ENCODE assay signal across 24 mouse cellular contexts in the genomic region with DNA sequence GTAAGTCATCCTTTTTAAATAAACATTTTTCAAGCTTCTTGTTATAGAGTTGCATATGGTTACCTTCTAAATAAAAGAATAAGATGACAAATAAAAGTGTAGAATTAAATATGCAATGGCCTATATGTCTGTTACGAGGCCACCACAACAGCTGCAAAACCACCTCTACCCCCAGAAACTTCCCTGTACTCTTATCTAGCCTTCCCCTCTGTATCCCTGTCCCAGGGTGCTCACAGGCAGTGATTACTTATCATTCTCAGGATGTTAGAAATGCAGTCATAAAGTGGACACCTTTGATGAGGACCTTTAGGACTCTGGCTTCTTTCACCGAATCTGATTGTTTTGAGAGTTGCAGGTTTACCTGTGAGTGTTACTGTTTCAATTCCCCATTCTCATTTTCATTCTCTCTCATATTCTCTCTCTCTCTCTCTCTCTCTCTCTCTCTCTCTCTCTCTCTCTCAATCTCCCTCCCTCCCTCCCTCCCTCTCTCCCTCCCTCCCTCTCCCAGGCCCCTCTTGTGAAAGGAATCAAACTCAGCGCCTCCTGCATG. TPM values are rescaled to one million over a fixed set of nuclear protein-coding genes. Genes with fewer than 3 reads are reported as not detected.
DNase-seq lines count a peak whose midpoint lies in the region; ATAC-seq and TF ChIP-seq lines count a peak whose summit lies in the region.
"Had no signal": no experiment of that assay in that cellular context is flagged by ENCODE, and none has a peak within 500 bp of the region (broad histone marks: within the 10 kb centered on the region; RNA-seq: fewer than 3 reads in every experiment).

No protein-coding gene starts in this region.

- H3K27ac ChIP-seq in CH12.LX (ENCODE audit: insufficient read depth, low read depth) = peak overlapping the region; percentile 76
- H3K27ac ChIP-seq: embryonic facial prominence, embryonic 13.5 days; embryonic facial prominence, embryonic 15.5 days; forebrain, embryonic 10.5 days; forebrain, embryonic 12.5 days had no signal

- DNase-seq in layer of hippocampus, adult 11-12 months (ENCODE audit: low spot score) = peak; percentile 1
- no peak for DNase-seq in layer of hippocampus, postnatal 25 days (ENCODE audit: extremely low spot score in 1 of 2, low spot score in 1 of 2)
- DNase-seq in A20 (ENCODE audit: low read depth, low spot score) (peak; percentile 52), CH12.LX (ENCODE audit: extremely low read depth) (peak; percentile 39), Patski (ENCODE audit: low read depth, low spot score) (no peak)
- no peak for DNase-seq in adrenal gland, postnatal 36 days
- DNase-seq in left cerebral cortex, adult 11 months (ENCODE audit: low spot score) = no peak
- DNase-seq: adrenal gland, adult 8-10 months; adrenal gland, postnatal 14 days; B cell, adult 2 months; cerebellum, adult 11 months; cerebellum, adult 18-20 months; cerebellum, postnatal 14 days; cerebellum, postnatal 36 days; embryo, embryonic 11 days had no signal

- H3K79me2 ChIP-seq in CH12.LX (replicated peaks; ENCODE audit: control insufficient read depth, extremely low read depth, insufficient read depth, poor library complexity, severe bottlenecking) = peaks cover 29% of the 10 kb centered on the region

- CTCF ChIA-PET in Patski (lab: Charles Lee) = interaction anchor here (3.0 kb wide), 1 partner anchor 12 kb away, joined by 27 read pairs; no protein-coding TSS in a partner anchor

- in situ Hi-C loops in CH12.LX (cut with MboI; ENCODE audit: low pct_ligation_motif_present, low pct_unique_long_range_greater_than_20kb, low sequenced_read_pairs) = no loop called here
- in situ Hi-C loops in Patski (cut with MboI; ENCODE audit: low pct_unique_long_range_greater_than_20kb) = loop anchor here (10.0 kb wide), 1 partner anchor 128 kb away; no protein-coding TSS in a partner anchor

- H3K4me2 ChIP-seq in CH12.LX (ENCODE audit: insufficient read depth, low read depth, poor library complexity, severe bottlenecking) = peak overlapping the region; percentile 98
- H3K4me2 ChIP-seq: embryonic facial prominence, embryonic 13.5 days; embryonic facial prominence, embryonic 15.5 days; forebrain, embryonic 12.5 days had no signal

- ATAC-seq in Patski = no peak
- ATAC-seq: activated CD4-positive, CD25-positive, alpha-beta regulatory T cell, adult 4 months; CD4-positive, CD25-positive, alpha-beta regulatory T cell, adult 4 months; forebrain, embryonic 14.5 days; forebrain, embryonic 16.5 days had no signal

- H3K36me3 ChIP-seq in CH12.LX (replicated peaks in 1 of 2; ENCODE audit: control insufficient read depth in 1 of 2, insufficient read depth in 1 of 2, low read length in 1 of 2) = peaks cover 45 to 49% of the 10 kb centered on the region in 2 experiments
- H3K36me3 ChIP-seq: embryonic facial prominence, embryonic 13.5 days; embryonic facial prominence, embryonic 15.5 days had no signal

- dilution Hi-C loops in CH12.LX (cut with MboI; ENCODE audit: extremely low pct_ligation_motif_present, extremely low pct_unique_long_range_greater_than_20kb, low sequenced_read_pairs) = no loop called here

- peak overlapping the region; percentile 97; the same call in 1 of the 2 replicates for H3K9ac ChIP-seq in CH12.LX (ENCODE audit: insufficient read depth, low read depth)
- H3K9ac ChIP-seq: embryonic facial prominence, embryonic 13.5 days; embryonic facial prominence, embryonic 15.5 days; forebrain, embryonic 12.5 days had no signal

- peak overlapping the region in 2 of 3 experiments; percentile 41 to 58 for H3K4me3 ChIP-seq in CH12.LX (replicated peaks in 1 of 3; ENCODE audit: low read depth in 2 of 3, low read length in 2 of 3, poor library complexity in 1 of 3)
- H3K4me3 ChIP-seq: embryonic facial prominence, embryonic 13.5 days; embryonic facial prominence, embryonic 15.5 days; erythroblast, embryonic 14.5 days; forebrain, embryonic 10.5 days; forebrain, embryonic 12.5 days had no signal

- no peak for TF ChIP-seq RAD21 in CH12.LX (IDR thresholded peaks at IDR 0.05; ENCODE audit: low read depth, low read length)

- no peaks in the 10 kb centered on the region for H3K9me3 ChIP-seq in CH12.LX (replicated peaks; ENCODE audit: low read length)
- H3K9me3 ChIP-seq: embryonic facial prominence, embryonic 13.5 days; embryonic facial prominence, embryonic 15.5 days; forebrain, embryonic 10.5 days; forebrain, embryonic 12.5 days had no signal

- peak; percentile 55; the same call in 1 of the 2 replicates for TF ChIP-seq EP300 in CH12.LX (IDR thresholded peaks at IDR 0.05; ENCODE audit: low read length)

- no peak; the same call in 1 of the 2 replicates for TF ChIP-seq POLR2A in CH12.LX (IDR thresholded peaks at IDR 0.05; ENCODE audit: low read depth, low read length)

- TF ChIP-seq CTCF in CH12.LX (conservative IDR thresholded peaks at IDR 0.05 in 1 of 2, IDR thresholded peaks at IDR 0.05 in 1 of 2; ENCODE audit: low read depth in 2 of 2, low read length in 2 of 2) = no peak
- TF ChIP-seq CTCF in Patski (IDR thresholded peaks at IDR 0.05) = peak; percentile 2

- peaks cover 20 to 41% of the 10 kb centered on the region in 2 experiments for H3K4me1 ChIP-seq in CH12.LX (ENCODE audit: control insufficient read depth in 1 of 2, insufficient read depth in 2 of 2)
- H3K4me1 ChIP-seq: embryonic facial prominence, embryonic 13.5 days; embryonic facial prominence, embryonic 15.5 days had no signal

- POLR2A ChIA-PET in Patski (lab: Charles Lee) = no interaction called here

- H3K27me3 ChIP-seq in CH12.LX (replicated peaks) (no peaks in the 10 kb centered on the region), Patski (no peaks in the 10 kb centered on the region)
- H3K27me3 ChIP-seq: embryonic facial prominence, embryonic 13.5 days; embryonic facial prominence, embryonic 15.5 days; forebrain, embryonic 12.5 days had no signal

TF ChIP-seq in CH12.LX, 34 proteins besides CTCF, POLR2A, EP300 and RAD21:
- TF ChIP-seq TBP (conservative IDR thresholded peaks at IDR 0.05; ENCODE audit: low read depth, low read length) = no peak
- peak; percentile 66; the same call in 1 of the 2 replicates for TF ChIP-seq IRF4 (IDR thresholded peaks at IDR 0.05; ENCODE audit: low read depth, low read length)
TF ChIP-seq in CH12.LX: peak in this region for 1.

RNA-seq across cellular contexts. Expression of a gene that starts 13.9 kb away (rescaled TPM):
- 10 to 100 TPM; 24.2 to 31.2 TPM for total RNA-seq in layer of hippocampus, postnatal 25 days (2021)
- total RNA-seq in CH12.LX (2012; rRNA removed) (54.3 and 66.9 TPM in 2 replicates), CH12.LX (2014; rRNA removed) (35.5 and 42.4 TPM in 2 replicates)
- polyA plus RNA-seq in CH12.LX (2012; ENCODE audit: insufficient read length, low read depth) (51.5 and 69.7 TPM in 2 replicates), Patski (2021) (39.5 TPM)
- 10 to 100 TPM; 22.7 to 23.1 TPM for total RNA-seq in adrenal gland, postnatal 36 days (2021)

Comparison
In these comparisons a context has a peak if more than half of its experiments do, and no peak if none do; other contexts are left out.
1. DNase-seq: peak in layer of hippocampus, adult 11-12 months (single experiment), A20 (single experiment) and CH12.LX (single experiment); none in layer of hippocampus, postnatal 25 days (0 of 2), Patski (single experiment), adrenal gland, postnatal 36 days (0 of 2) and left cerebral cortex, adult 11 months (single experiment).